Mouse (Mus musculus): ENCODE data around the gene Commd7.
A peak's percentile ranks its signal among the peaks of the same experiment; 100 is the strongest.

Commd7 gene

GRCm38 (mm10) chr2:153618889-153619288 lies 13.7 kb downstream of the Commd7 start:
- no peak for DNase-seq

GRCm38 (mm10) chr2:153618439-153618838 lies 14.1 kb downstream of the Commd7 start:
- no peak for DNase-seq

GRCm38 (mm10) chr2:153616893-153617292 lies 15.7 kb downstream of the Commd7 start:
- DNase-seq = no peak

DNA sequence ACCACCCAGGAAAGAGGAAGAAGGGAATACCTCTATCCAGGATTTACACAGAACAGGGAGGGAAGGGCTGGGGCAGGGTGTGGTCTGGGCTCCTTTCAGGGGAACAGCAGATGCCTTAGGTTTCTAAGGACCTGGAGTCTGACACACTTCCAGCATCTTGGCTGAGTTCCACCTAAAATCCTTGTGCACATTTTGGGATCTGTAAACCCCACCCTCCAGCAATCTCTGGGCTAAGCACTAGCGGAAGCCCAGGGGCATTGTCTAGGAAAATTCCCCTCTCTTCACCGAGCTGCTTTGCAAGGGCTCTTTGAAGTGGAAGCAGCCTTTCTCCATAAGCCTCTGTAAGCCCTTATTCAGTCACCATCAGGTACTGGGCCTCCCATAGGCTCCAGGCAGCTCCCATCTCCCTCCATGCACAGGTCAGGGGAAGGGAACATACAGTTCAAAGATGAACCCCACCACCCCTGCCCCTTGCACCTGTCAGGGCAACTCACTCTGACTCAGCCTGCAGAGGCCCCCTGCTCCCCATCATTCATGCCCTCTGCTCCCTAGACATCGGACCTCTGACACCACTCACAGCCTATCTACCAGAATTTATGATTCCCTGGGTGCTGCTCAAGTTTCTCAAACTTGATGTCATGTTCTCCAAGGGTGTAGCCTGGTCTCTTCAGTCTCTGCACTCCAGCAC lies 19.8 kb downstream of the Commd7 start:
- DNase-seq = no peak

DNA sequence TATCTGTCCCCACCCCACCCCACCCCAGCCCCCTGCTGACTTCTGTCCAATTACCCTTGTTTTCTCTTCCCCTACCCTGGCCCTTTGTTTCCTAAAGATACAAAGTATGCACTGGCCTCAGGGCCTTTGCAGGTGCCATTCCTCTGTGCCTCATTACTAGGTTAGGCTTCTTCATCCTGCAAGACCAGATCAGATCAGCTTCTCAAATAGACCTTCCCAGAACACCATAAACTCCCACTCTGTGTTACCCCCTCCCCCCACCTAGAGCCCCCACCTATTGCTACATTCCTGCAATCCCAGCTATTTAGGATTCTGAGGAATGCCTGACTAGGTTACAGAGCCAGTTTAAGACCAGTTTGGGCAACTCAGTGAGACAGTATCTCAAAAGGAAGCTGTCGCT lies 20.8 kb downstream of the Commd7 start:
- DNase-seq = no peak

DNA sequence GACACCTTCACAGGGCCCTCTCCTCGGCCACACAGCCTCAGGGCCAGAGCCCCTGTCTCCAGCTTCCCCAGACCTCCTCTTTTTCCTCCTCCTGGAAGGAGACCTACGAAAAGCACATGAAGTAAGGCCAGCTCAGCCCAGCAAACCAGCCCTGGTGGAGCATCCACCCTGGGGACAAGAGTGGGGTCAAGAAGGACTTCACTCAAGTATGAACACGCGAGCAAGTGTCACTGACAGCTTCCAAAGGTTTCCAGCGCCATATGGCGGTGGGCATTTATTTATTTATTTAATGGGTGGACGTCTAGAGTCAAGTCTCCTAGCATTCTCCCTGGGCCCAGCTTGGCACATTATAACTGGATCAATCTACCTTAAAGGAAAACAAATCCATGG lies 21.3 kb downstream of the Commd7 start:
- DNase-seq = no peak

DNA sequence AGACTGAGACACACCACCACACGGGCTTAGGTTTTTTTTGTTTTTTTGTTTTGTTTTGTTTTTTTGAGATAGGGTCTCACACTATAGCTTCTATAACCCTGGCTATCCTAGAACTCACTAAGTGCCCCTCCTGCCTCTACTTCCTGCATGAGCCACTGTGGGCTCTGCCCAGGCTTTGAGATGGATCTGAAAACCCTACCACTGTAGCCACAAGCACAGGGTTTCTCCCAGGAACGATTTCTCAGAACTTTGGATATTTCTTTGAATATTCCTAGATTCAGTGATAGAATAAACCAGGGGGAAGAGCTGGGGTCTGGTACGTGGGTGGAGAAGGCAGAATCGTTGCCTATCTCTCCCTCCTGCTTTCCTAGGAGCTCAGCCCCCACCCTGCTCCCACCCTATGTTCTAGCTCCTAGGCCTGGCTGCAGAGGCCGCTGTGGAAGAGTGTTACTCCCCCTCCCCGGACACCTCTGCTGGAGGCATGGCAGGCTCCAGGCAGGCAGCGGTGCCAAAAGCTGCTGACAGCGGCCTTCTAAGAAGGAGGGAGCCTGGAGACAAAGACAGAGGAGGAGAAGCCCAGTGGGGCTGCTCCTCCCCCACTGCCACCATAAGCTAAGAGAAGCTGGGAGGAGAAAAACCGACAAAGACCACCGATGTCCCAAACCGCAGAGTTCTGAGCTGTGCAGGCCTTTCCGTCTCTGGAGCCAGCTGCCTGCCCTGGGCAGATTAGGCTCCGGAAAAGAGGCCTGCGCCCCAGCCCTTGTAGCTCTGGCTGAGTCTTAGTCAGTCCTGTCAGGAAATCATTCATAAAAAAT lies 21.9 kb downstream of the Commd7 start:
- DNase-seq = no peak

- DNase-seq = peak; percentile 25 to 51
Observed at GRCm38 (mm10) chr2:153609548-153609947, 23.0 kb downstream of the Commd7 start.

- no peak for DNase-seq
Observed at GRCm38 (mm10) chr2:153609058-153609457, 23.5 kb downstream of the Commd7 start.

- peak; percentile 21 to 29 for DNase-seq
Observed at GRCm38 (mm10) chr2:153607870-153608515, 24.6 kb downstream of the Commd7 start.

- DNase-seq = no peak
Observed at GRCm38 (mm10) chr2:153606421-153606820, 26.2 kb downstream of the Commd7 start.

DNA sequence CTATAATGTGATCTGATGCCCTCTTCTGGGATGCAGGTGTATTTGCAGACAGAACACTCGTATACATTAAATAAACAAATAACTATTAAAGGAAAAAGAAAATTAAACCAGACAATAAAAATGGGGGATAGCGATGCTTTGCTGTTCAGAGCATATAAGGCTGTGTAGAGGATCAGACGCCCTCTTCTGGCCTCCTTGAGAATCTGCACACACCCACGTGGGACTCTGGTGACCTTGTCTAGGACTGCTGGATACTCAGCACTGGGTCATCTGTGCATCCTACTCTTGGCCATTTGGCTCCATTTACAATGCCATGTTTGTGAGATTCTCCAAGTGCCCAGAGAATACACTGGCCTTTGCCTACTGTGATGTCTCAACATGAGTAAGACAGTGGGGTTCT lies 28.9 kb downstream of the Commd7 start:
- no peak for DNase-seq

- no peak for DNase-seq
Observed at GRCm38 (mm10) chr2:153600667-153601648, 31.6 kb downstream of the Commd7 start.

- peak in 1 of 2 experiments; percentile 7 for DNase-seq
Observed at GRCm38 (mm10) chr2:153600021-153600666, 32.4 kb downstream of the Commd7 start.

GRCm38 (mm10) chr2:153597626-153598025 lies 35.0 kb downstream of the Commd7 start:
- DNase-seq = no peak

DNA sequence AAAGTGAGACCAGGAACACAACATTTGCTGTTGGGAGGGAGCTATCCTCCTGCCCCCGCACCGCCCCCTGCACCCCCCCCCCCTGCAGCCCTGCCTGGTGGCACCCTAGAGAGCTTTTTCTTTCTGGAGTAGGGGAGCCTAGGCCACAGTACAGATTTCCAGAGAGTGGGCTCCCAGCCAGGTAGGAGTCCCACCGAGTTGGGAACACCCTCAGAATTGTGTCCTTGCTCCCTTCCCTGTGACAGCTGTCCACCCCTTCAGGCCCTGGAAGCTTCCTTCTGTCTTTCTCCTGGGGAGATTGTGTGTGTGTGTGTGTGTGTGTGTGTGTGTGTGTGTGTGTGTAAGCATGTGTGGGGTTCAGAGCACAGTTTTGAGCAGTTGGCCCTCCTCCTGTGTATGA lies 35.6 kb downstream of the Commd7 start:
- DNase-seq = no peak

DNA sequence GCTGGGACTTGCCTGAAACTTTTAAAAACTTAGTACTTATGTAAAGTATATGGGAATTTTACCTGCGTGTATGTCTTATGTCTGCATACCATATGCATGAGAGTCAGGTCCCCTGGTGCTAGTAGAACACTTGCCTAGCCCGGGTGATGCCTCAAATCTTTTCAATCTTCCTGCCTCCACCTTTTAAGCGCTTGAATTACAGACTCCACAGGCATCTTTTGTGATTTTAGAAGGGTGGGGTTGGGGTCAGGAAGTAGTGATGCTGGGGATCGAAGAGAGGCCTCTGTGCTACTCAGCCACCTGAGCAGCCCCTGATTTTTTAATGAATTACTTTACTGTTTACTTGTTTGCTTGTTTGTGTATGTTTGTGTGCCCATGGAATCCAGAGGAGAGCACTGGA lies 37.6 kb downstream of the Commd7 start:
- no peak for DNase-seq

DNA sequence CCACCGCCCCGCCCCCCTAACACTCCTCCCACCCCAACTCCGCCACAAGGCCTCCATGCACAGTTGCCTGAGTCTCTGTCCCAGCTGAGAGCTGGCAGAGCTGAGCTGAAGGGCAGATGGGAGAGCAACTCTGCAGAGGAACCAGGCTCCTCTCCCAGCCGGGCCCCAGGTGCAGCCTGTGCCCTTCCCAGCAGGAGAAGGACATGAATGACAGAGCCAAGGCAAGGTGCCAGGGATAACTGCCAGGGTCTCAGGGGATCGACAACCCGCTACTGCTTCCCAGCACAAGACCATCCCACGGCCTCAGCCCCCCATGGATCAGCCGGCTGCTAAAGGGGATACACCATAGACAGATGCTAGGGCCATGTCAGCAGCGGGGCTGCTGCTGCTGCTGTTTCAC lies 39.4 kb downstream of the Commd7 start:
- no peak for DNase-seq

DNA sequence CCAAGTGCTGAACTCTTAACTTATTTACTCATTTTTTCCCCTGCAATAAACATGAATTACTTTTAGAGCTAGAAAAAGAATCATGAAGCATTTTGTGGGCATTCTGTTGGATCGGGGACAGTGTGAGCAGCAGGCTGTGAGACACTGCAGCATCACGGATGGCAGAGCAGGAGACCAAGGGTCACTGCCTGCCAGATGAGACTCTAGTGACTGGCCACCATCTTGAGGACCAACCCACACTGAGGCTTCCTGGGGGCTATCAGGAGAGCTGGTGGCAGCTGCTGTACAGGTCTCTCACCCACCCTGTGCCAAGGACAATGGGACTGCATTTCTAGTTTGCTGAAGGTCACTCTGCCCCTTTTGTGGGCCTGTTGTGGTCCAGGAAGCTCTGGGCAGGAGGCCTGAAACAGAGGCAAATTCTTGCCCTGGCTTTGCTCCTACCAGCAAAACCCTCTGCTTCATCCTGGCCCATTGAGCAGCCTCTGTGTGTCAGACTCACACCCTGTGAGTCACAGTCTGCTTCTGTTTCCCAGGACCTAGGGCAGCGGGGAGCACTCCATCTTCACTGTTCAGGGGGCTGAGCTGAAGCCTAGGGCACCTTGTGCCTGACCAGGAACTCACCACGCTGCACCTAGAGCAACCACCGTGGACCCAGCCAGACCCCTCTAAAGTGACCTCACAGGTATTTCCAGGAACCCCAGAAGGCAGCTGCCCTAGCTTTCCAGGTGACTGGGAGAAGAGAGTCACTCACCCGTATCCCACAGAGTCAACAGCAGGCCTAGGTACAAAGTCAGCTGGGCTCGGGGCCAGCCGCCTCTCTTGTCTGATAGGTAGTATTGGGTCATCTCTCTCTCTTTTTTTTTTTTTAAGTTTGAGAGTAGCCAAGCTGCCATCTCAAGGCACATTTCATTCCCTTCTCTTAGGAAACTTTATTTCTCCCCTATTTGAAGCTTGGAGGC lies 40.2 kb downstream of the Commd7 start:
- DNase-seq = no peak

GRCm38 (mm10) chr2:153586515-153587174 lies 45.9 kb downstream of the Commd7 start:
- DNase-seq = peak; percentile 45 to 60

Measured in thymus, adult 18-20 months (tissue).